Mouse (Mus musculus) brain, adult 2 months (tissue): Measurements from ENCODE around the gene Ttc7b.

Source experiments
- DNase-seq: peaks from one replicate; pipeline ENCODE4 v3.0.0; 2011; ENCODE audit warnings: low read depth, low spot score

Gene Ttc7b

DNA sequence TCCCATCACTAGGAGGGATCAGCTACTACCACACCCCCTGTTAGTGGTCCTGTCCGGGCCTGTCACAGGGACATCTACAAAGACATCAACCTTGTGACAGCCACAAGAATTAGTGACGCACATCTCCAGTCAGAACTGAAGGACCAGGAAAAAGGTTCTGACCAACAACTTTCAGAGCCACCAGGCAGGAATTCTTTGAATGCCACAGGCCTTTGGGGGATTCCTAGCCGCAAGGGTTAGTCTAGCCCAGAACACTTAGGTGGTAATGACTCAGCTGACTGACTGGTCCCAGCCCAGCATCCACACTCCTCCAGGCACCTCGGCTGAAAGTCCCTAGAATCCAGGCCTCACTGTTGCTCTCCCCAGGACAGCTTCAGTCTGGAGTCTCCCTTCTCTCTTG lies 240.7 kb downstream of the Ttc7b start:
- DNase-seq = no peak

DNA sequence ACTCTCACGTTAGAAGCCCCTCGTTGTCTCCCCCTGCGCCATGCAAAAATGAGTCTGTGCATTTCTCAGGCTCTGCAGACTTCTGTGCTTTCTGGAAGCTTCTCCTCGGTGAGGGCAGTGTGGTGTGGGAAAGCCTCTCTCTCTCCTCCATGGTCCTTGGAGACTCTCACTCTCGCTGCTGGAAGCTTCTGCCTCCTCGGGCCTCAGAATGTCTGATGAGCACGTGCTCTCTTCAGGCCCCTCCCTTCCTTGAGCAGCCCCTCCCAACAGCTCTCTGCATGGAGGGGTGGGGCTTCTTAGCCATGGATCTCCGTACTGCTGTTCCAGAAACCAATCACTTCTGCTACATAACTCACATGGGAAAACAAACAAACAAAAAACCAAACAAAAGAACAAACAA lies 242.3 kb downstream of the Ttc7b start:
- no peak for DNase-seq

DNA sequence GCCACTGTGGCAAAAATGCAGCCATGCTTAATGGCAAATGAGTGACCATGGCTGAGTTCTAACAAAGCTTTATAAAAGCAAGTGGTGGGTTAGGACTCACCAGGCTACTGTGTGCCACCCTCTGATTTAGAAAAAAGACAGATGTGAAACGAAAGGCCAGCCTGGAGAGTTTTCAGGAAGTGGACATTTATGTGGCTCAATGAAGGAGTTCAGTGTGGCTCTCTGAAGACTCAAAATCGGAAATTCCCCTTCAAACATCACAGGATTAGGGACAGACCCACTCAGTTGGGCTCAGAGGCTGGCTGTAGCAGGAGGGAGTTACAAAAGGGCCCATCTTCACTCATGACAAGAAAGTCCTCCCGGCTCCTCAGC lies 243.1 kb downstream of the Ttc7b start:
- no peak for DNase-seq

DNA sequence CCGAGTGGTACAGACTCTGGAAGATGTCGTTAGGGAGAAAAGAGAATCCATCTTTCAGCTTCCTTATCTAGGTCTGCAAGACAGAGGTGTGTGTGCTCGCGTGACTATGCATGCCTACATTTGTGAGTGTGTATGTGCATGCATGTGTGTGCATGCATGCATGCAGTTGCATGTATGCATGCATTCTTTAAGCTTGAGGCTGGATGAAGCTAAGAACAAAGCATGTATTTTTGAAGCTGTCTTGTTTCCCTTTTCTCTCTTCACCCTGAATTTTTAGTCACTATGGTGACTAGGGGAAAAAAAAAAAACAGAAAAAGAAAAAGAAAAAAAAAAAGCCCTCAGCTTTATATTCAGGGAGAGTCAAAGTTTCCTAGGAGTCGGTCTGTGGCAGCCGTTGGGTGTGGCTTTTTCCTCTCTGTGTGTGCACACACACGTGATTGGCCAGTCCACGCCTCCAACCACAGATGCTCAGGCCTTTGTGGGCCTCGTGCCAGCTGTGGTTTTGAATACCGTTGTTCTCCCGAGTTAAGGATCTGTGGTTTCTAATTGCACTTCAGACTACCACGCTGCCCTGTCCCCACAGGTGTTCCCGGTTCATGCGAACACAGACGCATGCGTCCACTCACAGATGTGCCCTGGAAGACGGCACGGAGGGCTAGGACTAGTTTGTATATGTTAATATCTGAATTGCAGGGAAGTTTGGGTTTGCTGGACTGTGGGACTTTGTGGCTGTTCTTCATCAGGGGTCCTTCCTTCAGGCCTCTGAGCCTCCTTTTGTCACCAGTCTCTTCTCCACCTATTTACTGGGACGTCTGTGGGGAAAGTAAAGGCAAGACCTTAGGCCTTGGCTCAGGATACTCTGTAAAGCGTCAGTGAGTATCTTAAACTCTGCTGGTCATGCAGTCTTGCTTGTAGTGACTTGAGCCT lies 243.8 kb downstream of the Ttc7b start:
- DNase-seq = peak; percentile 83

DNA sequence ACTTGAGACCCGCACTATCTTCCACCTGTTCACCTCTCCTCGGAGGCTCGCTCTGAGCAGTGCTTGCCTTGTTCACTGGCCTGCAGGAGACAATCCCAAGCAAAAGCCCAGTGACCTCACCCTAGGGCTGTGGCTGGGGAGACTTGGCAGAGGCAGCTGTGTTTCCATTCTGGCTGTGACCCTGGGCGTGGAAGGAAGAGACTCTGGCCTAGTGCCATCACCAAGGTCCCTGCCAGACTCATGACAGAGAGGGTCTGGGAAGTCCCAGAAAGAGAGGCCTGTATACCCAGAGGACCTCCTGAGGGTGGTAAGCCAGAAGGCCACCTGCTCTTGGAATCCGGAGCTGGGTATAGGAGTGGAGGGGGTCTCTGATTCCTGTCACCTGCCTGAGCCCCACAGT lies 244.8 kb downstream of the Ttc7b start:
- no peak for DNase-seq

DNA sequence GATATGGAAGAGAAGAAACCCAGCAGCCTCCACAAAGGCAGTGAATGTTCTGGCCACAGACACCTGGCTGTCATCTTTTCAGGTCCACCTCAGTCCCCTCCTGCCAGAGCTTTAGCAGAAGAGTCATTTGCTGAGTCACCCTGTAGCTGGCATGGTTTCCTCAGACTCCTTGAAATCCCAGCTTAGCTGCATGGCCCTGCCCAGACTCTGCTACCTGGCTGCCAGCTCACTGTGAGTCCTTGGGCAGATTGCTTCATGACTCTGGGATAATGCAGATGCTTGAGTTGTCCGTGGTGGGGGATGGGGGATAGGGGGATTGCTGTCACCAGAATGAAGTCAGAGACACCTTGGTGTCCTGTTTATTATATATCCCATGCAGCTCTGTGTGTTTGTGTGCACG lies 247.6 kb downstream of the Ttc7b start:
- peak; percentile 89 for DNase-seq

DNA sequence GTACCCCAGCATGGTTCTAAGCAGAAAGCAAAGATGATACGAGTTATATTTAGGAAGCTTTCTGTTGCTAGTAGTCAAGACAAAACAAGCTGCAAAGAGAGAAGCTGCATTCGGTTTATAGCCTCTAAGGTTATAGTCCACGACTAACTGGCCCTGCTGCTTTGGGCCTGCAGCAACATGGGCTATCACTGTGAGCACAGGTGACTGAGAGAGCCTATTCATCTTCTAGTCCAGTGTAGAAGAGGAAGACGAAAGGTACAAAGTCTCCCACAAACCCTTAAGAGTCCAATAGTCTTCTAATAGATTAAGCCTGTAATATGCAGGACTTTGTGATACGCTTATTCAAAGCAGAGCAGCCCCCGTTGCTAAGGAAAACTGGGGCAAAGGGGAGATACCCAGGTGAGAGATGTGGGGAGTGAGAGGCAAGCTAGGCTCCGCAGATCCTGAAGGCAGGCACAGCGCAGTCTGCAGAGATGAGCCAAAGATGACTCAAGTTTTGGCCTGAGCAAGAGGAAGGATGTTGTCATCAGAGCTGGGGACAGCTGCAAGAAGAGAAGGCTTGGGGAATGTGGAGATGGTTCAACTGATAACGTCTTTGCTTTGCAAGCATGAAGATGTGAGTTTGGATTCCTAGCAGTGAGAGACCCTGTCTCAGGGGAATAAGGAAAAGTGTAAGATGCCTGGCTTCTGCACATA lies 250.5 kb downstream of the Ttc7b start:
- DNase-seq = peak; percentile 95

DNA sequence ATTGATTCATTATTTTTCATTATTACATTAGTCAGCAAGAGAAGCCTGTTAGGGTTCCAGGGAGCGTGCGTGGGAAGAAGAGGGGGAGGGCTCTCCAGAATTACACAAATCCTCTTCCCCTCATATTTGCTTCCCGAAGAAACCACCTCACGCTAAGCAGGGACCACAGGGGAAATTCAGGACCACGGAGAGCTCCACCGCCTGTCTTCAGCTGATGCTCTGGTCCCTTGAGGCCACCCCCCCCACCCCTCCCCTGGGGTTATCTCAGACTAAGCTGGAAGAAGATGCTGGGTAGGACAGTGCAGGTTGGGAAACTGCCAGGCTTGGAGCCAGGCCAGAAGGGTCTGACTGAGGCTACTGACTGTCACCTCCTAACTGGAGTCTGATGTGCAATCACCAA lies 252.6 kb downstream of the Ttc7b start:
- DNase-seq = peak; percentile 50

DNA sequence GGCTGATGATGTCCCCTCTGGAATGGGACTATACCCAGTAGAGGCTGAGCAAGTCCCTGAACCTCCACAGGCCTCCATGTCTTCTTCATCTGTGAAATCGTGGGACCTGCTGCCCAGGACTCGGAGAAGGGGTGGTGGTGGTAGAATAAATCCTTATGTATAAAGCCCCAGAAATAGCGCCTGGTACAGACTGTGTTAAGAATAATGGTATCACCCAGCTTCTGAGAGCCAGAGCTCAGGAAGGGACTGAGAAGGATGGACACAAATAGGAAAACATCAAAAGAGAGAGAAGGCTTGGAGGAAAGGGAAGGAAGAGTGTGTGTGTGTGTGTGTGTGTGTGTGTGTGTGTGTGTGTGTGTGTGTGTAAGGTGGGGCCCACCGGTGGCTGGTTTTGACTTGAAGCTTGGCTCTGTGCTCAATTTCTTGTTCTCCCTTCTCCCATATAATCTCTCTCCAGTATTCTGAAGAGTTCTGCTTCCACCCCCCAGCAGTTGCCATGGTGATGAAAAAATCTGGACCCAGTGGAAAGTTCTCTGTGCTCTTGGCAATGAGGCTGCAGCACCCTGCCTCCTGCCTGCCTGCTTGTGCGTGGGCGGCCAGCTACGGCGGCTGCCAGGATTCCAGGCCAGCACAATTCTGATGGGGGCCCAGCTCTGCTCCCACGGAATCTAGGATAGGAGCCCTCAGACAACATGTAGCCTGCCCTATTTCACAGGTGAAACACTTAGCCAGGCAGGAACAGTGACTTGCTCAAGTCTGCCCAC lies 254.9 kb downstream of the Ttc7b start:
- peak; percentile 99 for DNase-seq

DNA sequence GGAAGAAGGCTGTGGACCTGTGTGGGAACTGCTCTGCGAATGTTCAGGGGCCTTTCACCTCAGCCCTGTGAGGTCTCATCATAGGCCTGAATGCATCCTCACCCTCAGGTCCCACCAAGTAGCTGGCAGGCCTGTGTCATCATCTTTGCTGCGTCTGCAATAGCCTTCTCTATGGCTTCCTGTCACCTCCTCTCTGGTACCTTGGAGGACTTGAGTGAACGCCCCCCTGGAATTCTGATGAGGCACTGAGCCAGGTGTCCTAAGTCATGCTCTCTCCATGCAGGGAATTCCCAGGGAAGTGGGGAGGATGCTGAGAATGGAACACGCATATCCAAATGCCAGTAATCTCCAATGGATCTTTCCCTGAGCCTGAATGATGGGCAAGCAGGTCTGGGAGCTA lies 255.7 kb downstream of the Ttc7b start:
- DNase-seq = no peak

DNA sequence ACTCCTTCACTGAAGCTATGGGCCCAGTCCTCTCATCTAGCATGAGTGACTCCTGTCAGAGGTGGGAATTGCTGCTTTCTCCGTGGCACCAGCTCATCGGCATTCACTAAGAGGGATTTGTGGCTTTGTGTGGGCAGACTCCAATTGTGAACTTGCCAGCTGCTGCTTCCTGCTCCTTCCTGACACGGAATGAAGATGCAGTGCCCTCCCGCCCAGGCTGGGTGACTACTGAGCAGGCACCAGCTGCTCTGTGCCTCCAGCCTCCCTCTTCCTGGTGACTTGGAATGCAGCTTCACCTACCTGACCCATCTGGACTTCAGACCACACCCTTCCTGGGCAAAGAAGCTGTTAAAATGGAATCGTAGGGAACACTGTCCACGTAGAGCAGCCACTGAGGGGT lies 257.8 kb downstream of the Ttc7b start:
- peak; percentile 82 for DNase-seq

DNA sequence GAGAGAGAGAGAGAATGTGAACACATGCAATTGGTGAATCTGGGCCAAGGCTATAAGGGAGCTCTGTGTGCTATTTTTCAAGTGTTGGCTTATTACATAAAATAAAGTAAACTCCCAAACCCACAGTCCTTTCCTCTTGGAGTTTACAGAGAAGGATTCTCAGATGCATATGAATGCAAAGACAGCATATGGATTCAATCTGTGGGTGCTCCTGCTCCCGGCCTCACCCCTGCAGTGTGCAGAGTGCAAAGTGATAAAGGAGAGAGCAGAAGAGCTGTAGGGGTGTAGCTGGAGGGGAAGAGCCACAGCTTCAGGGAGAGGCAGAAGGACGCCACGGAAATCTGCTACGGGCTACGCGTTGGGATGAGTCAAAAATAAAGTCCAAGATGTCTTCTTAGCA lies 258.9 kb downstream of the Ttc7b start:
- peak; percentile 74 for DNase-seq

DNA sequence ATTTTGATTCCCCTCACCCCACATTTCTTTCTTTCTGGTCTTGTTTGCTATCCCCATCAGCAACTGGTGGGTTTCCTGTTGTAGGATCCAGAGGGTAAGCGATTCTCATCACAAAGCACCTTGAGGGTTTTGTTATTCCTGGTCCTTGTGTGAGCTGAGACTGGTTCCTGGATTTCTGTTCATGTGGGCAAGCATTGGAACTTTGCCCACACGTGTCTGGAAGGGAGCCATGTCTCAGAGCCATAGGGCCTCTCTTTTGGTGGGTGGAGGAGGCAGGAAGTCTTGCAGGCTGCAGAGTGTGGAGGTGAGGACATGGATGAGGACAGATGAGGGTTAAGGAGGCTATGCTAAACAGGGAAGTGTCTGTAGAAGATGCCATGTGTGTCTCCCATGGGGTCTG lies 260.5 kb downstream of the Ttc7b start:
- no peak for DNase-seq

DNA sequence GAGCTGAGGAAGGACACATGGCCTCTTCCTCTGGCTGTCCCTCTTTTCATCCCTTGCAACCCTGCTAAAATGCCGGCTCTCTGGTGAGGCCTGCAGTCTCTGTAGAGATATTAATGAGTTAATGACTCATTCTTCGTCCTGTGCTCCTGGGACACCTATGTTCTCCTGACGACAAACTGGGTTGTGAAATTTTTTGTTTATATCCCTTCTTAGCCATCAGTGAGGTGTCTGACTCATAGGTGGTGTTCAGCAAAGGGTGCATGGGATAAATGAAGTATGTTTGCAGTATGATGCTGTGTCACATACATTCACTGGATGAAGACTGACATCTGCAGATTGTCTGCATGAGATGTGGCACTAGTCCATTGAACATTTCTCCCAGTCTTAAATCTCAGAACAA lies 262.8 kb downstream of the Ttc7b start:
- no peak for DNase-seq

DNA sequence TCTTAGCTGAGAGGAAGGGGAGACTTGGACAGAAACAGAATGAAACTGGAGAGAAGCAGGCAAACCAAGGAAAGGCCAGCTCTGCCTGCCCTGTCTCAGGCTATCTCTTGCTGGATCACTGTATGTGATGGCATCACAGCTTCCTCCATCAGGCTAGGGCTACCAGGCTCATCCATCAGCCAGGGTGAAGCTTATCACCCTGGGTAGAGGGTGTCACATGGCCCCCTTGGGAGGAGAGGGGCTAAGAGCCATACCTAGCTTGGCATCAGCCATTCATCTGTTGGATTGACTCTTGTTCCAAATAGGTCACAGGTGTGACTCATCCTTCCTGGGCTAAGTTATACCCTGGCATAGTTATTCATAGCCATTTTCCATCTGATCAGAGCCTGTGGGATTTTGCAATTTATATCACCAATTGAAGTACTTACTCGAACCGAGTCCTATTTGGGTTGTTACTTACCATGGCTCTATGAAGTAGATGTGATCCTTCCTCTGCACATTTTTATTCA lies 265.1 kb downstream of the Ttc7b start:
- peak; percentile 80 for DNase-seq

DNA sequence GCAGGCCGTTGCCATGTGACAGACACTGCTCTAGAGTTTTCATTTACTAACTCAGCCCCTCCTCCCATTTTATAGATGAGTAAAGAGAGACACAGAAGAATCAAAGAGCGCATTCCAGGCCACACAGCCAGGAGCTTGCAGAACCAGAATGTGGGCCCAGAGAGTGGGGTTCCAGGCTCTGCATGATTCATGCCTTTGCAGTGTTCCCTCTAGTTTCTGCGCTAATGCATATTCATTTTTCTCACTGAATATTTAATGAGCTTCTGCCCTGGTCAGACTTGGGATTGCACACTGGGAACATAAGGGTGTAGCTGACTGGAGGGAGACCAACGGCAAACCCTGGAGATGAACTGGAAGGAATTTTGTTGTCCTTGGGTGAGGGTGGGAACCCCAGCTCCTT lies 266.2 kb downstream of the Ttc7b start:
- DNase-seq = peak; percentile 83
